Mouse (Mus musculus) spleen, postnatal 14 days (tissue): ENCODE results near the gene Elobl.

Experiments used
- DNase-seq, 2 experiments: peaks; one replicate each; pipeline ENCODE4 v3.0.0; 2021 to 2022; ENCODE audit warnings: low spot score in 2 of 2

Gene Elobl

DNA sequence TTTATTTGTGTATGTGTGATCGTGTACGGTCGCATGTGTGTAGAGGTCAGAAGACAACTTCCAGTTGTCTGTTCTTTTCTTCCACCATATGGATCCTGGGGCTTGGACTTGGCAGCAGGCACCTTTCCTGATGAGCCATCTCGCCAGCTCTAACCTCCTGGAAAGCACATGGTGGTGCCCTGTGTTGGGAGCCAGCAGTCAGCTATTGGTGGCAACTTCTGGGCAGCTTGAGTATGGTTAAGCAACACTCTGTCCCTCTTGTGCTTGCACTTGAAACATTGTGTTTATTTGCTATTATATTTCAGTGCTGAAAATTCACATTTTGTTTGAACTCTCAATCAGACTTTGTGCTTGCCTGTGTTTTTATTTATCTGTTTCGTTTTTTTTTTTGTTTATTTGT is 22.2 kb upstream of the Elobl start:
- DNase-seq: no peak

DNA sequence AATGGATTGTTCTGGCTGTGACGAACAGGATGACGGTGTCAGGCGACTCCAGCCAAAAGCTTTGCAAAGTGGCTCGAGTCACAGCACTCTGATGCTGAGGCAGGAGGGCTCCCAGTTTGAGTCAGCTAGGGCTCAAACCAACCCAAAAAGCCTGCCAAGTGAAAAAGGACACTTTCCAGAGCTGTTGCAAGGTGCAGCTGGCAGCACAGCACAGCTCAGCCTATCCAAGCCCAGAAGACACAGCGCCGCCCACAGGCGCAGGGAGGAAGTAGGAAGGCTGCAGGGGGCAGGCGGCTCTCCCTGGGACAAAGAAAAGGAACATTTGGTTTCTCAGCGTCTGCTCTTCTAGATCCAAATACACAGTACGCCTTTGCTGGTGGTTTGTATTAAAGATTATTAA is 19.9 kb upstream of the Elobl start:
- DNase-seq: no peak

DNA sequence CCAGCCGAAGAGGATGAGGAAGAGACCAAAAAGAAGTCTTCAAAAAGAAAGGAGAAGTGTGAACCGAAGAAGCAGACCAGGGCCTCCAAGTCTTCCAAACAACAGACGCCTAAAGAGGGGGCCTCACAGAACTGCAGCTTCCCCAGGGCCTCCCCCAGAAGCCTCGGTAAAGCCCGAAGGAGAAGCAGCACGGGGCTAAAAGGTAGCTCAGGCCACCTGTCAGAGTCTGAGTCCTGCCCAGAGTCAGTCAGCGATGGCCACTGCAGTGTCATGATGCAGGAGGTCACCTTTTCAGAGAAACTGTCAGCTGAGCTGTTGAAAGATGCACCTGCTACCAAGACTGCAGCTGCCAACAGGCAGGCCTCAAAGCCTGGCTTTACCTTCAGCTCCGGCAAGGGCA is 14.6 kb upstream of the Elobl start:
- no peak for DNase-seq

DNA sequence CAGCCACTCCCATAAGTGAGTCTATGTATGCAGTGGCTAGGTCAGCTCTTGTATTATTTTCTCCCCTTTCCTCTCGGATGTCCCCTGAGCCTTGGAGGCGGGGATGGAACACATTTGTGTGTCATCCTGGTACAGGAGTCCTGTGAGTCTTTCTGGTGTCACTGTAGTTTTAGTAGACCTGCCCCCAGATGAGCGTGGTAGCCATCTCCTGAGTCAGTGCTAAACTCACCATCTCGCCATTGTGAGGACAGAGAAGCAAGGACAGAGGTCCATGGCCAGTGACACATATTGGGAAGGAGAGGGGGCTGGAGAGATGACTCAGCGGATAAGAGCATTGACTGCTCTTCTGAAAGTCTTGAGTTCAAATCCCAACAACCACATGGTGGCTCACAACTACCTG is 10.5 kb upstream of the Elobl start:
- DNase-seq: no peak

DNA sequence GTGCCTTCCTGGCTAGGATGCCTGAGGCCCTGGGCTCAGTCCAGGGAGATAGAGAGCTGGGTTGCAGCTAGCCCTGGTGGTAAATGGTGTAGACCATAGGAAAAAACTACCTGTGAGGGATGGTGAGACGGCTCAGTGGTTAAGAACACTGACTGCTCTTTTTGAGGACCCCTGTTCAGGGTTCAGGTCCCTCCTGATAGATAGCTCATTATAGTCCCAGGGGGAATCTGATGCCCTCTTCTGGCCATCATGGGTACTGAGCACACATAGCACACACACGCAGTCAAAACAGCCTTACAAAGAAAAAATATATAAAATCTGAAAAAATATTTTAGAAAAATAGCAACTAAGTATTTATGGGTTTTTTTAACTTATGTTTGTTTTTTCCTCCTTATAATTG is 9.6 kb upstream of the Elobl start:
- DNase-seq: no peak

DNA sequence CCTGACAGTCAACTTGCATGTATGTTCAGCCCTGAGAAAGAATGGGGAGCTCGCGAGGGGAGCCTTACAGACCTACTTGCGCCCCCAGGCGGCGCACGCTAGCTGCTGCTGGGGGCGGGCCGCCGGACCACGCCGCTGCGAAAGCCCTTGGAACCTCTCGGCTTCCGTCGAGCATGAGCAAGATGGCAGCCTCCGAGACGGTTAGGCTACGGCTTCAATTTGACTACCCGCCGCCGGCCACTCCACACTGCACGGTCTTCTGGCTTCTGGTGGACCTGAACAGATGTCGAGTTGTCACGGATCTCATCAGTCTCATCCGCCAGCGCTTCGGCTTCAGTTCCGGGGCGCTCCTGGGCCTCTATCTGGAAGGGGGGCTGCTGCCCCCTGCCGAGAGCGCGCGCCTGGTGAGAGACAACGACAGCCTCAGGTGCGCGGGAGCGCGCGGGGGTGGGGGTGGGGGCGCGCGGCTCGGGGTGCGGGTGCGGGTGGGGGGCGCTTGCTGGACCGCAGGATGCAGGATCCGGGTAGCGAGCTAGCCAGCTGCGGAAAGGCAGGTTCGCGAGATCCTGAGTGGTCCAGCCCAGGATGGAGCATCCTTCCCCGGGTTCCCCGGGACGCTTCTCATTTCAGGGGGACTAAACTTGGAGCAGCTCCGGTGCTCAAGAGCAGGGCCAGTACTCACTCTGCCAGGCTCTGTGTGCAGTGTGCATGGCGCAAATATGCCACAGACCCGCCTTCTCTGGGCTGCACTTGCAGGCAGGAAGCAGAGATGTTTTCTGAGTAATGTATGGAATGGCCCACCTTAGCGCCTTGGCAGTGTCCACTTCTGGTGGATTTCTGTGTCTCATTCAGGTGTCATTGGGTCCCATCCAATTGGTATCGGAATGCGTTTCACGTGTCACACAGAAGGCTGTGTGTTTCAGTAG is 7.3 kb upstream of the Elobl start:
- peak; percentile 79 to 89 for DNase-seq

DNA sequence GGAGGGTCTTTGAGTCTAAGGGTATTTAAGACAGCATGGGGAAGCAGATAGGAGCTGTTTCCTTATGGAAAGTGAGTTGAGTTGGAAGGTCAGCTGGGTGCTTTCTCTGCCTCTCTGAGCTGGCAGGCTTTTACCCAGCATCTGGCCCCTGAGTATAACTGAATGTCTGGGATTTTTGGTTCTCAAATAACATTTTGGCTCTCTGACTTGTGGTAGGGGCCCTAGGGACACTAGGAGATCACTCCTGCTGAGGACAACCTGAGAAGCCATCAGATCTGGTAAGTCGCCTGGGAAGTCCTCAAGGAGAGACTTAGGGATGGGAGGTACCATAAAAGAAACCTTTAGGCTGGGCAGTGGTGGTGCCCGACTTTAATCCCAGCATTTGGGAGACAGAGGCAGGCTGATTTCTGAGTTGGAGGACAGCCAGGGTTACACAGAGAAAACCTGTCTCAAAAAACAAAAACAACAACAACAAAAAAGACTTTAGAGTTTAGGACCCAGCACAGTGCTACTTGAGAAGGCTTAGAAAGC is 3.5 kb upstream of the Elobl start, which contains the start of gene Coil:
TSS of gene Coil (plus strand) at position 51 of the 531 bp plus-strand sequence.
- peak in 1 of 2 experiments; percentile 17 for DNase-seq

DNA sequence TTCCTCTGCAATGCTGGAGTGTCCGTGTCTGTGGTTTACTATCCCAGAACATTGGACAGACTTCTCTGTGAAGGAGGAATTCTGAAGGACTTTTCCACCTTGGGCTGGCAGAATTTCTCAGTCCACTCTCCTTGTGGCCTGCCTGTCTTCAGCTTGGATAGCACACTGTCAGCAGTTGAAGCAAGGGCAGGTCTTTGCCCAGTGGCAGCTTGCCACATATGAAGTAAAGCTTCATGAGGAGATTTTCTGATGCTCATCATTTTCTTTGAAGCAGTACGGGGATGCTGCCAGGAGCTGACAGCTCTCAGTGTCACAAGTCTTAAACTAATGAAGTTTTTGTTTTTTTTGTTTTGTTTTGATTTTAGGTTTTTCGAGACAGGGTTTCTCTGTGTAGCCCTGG is 7.9 kb downstream of the Elobl start:
- DNase-seq: no peak

DNA sequence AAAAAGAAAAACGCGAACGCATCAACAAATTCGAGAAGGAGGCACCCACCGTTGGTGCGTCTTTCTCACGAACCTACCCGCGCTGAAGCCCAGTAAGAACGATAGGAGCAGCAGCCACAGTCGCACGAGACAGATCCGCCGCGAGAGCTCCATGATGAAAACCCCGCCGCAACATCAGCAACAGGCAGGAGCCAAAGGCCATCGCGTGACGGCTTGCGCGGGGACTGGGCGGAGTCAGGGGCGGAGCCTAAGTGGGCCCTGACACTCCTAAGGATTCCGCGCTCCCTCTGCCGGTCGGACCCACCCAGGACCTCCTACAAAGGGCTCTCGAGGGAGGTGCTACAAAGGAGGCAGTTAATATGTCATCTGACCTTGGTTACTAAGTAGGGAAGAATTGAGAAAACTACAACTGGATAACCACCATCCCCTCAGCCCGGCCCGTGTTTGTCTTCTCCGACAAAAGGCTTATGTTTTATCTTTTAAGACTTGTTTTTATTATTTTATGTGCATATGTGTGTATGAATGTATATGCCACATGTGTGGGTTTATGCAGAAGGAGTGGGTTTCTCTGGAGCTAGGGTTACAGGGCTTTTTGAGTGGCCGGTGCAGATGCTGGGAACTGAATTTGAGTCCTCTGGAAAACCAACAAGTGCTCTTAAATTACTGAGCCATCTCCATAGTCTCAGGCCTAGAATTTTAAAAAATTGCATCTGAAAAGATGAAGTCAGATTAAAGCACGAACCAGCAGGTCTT is 11.3 kb downstream of the Elobl start, which contains the start of gene Scpep1:
TSS of gene Scpep1 (minus strand) at position 249 of the 753 bp plus-strand sequence.
- DNase-seq: peak; percentile 96

DNA sequence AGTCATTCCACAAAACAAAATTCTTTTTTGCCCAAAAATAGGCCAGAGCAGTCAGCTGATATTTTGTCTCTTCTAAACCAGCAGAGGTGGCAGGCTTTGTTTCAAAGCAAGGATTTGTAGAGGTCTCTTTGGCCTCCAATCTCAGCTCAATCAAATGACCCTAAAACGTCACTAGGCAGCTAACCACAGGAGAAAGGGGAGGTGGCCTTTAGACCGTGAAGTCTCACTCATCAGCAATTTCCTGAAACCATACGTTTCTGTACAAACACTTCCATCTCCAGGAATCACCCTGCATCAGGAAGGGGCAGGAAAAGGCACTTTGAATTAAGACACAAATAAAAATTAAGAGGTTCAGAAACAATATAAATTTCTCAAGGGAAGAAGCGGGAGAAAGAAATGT is 11.9 kb downstream of the Elobl start:
- no peak for DNase-seq

DNA sequence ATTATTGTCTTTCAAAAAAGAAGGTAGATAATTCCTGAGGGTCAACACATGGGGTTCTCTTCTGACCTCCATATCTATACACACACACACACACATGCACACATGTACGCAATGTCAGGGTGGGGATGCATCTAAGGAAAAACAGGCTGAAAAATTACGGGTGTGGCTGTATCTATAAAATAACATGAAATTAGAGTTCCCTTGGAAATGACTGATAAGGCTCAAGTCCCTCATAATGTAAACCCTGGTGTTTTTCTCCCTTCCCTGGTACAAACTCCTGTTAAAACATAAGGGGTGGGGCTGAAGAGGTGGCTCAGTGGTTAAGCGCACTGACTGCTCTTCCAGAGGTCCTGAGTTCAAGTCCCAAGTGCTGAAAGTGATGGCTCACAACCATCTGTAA is 13.1 kb downstream of the Elobl start:
- no peak for DNase-seq

DNA sequence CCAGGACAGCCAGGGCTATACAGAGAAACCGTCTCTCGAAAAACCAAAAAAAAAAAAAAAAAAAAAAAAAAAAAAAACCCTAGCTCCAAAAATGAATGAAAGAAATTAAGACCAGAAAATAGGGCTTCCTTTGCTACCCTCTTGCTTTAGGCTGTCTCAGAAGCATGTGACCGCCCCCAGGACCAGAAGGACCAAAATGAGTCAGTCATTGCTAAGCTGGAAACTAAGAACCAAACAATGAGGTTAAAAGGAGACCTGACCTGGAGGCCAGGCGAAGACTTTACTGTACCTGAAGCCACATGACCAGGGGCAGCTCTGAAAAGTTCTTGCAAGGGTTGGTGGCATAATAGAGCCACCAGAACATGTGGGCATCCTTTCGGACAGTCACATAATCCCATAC is 14.6 kb downstream of the Elobl start:
- DNase-seq: no peak

DNA sequence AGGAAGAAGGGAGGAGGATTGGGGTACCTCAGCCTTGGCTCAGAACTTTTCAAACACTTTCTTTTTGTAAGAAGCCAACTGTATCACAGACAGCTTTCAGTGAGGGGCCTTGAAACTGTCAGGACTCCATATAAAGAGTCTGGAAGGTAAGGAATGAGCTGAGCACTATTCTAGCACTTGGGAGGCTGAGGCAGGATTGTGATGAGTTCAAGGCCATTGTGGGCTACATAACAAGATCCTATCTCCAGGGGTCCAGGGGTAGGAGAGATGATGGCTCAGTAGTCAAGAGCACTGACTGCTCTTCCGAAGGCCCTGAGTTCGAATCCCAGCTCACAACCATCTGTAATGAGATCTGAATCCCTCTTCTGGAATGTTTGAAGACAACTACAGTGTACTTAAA is 15.2 kb downstream of the Elobl start:
- no peak for DNase-seq

DNA sequence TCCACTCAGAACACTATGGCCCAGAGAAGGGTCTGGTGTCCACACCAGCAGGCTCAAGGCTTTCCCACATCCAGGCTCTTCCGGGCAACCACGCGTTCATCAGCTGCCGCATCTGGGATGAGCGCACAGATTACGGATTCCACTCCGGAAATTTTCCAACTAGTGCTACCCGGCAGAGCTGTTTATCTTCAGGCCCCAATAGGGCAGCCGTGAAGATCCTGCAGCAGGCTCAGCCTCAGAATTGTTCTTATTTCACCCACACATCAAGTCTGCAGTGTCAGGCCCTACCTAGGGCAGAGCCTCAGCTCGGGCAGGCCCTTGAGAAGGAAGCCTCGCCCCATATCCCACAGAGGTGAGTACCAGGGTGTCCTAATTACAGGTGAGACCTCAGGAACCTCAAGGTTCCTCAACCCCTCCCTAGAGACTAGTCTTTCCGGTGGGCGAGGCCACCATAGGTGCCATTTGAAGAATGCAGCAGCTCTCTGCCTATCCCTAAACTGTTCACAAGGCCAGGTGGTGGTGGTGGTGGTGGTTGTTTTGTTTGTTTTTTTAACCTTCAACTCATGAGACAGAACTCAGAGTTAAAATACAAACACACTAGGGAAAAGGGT is 16.0 kb downstream of the Elobl start:
- DNase-seq: no peak

DNA sequence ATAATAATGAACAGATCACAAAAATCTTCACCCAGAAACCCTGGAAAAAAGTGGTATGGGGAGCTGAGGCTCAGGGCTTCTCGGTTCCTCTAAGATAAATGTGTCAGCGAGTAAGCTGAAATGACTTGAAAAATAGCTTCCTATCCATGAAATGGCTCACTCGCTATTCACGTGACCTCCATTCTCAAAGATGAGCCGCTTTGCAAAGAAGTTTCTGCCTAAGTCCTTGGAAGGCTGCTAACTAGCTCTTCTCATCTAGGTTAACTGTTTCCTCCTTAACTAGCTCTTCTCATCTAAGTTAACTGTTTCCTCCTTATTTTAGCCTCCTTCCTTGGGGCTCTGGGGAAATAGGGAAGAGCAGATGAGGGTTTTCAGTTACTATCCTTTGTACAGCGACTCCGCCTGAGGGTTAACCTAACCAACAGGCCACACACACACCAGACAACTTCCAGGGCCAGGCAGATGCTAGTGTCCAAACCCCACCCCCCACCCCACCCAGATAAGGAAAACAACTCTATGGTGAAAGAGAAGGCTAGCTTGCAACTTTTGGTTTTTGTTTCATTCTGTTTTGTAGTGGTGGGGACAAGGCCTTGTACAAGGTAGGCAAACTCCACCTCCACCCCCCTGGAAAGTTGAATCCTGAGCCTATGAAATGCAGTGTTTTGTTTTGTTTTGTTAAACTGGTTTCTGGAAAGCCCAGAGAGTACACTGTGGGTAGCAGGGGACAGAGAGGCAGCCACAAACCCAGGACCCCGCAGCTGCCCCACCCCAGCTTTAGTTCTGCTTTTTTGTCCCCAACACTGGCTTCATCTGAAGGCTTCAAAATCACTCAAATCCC is 16.7 kb downstream of the Elobl start:
- DNase-seq: no peak

DNA sequence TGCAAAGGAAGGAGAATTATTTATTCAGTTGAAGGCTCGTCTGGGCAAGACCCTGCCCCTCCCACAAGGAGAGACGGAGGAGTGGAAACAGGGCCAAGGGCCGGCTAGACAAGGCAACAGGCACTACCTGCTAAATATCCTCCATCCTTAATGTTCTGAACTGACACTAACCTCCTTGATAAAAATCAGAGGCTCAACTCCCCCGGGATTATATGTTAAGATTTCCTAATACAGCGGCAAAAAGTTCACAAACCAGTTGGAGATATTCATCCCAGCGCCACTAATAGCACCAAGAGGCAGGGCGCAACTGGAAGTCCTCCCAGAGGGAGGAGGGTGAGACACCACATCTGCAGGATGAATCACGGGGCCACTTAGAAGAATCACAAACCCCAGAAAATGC is 17.8 kb downstream of the Elobl start:
- no peak for DNase-seq

DNA sequence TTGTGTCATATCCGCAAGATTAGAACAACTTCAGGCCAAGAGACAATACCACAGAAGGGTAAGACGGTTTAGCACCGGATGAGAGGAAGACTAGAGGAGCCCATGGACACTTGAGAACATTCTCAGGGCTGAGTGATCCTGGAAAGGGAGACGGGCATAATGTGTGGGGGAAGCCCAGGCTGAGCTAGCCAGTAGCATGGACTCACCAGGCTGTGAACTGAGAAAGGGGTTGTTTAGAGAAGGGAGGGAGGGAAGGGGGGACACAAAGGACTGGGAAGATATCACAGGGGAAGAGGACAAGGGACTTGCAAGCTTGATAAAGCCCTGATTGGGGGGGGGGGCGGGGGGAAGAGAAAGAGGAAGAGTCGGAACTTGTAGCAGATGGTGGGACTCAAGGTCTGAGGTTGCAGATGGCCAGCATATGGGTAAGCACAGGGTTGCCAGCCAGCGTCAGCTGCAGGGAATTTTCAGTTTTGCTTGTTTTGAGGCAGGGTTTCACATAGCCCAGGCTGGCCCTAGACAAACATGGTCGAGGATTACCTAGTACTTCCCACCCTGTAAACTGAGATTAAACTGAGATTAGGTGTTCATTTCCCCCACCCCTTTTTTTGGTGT is 20.7 kb downstream of the Elobl start:
- no peak for DNase-seq

DNA sequence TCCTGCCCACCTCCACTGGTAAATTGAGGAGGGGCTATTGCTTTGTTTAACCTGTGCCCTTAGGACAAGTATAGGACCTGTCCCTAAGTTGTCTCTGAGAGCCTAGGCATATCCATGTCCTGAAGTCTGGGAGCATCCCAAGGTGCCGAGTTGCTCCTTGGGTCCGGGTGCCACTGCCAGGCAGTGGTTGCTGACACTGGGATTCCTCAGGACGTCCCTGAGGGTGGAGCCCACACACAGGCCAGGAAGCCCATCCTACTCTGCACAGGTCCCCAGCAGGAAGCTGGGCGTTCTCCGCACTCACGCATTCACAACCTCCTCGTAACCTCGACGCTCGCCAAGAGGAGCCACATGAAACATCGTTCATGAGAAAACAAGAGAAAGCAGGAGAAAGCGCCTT is 25.2 kb downstream of the Elobl start:
- DNase-seq: no peak

DNA sequence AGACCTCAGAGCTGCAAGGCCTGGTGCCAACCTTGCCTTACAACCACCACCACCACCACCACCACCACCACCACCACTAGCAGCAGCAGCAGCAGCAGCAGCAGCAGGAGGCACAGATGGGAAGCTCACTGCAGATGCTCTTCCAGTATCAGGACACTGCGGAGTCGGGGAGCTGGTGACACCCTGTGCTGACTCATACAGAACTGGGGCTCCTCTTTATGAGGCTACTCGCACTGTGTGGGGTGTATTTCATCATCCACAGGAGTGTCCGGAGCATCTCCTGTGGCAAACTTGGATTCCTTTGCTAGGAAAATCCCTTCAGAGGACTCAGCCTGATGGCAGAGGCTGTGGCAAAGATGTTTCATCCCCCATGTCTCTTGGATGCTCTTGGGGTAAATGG is 27.1 kb downstream of the Elobl start:
- no peak for DNase-seq

DNA sequence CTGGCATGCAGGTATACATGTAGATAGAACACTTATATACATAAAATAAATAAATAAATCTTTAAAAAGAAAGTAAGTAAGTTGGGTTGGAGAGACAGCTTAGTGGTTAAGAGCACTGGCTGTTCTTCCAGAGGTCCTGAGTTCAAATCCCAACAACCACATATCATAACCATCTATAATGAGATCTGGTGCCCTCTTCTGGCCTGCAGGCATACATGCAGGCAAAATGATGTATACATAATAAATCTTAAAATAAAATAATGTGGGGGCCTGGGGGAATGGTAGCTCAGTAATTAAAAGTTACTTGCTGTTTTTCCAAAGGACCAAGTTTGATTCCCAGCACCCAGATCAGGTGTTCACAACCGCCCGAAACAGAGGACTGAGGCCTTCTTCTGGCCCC is 28.0 kb downstream of the Elobl start:
- no peak for DNase-seq

DNA sequence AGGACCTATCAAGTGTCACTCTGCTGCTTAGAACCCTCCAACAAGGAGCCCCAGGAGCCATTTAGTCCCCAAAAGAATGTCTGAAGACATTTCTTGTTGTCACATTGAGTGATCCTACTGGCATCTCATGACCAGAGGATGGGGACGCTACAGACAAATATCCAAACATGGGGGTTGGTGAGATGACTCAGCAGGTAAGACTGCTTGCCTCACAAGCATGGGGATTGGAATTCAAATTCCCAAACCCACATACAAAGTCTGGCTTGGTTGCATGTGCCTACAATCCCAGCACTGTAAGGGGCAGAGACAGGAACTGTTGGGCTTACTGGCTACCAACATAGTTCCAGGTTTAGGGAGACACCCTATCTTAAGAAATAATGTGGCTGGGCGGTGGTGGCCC is 28.8 kb downstream of the Elobl start:
- DNase-seq: no peak
